Mouse (Mus musculus): ENCODE data around the gene Eif3g.

- TF ChIP-seq POLR2A (IDR thresholded peaks at IDR 0.05; ENCODE audit: borderline replicate concordance, control insufficient read depth, low read depth, low read length) (no peak), CTCF (IDR thresholded peaks at IDR 0.05; ENCODE audit: control insufficient read depth, insufficient read depth, low read length) (no peak)
Measured at GRCm38 (mm10) chr9:20943911-20944310, 45.5 kb upstream of the Eif3g start.
